Mouse (Mus musculus) embryonic fibroblast, embryonic 13.5 days (primary cell): Measurements from ENCODE around the gene Antxr2. TPM values are rescaled to one million over a fixed set of nuclear protein-coding genes. Genes with fewer than 3 reads are reported as not detected.

ENCODE experiments used
- H3K27ac ChIP-seq: 2 replicates; pipeline ENCODE4 v1.5.1; 2012; ENCODE audit warnings: low read length, control low read depth, inconsistent platforms; ENCODE audit not compliant: insufficient read depth
- H3K4me1 ChIP-seq: 2 replicates; pipeline ENCODE4 v1.6.1; 2011; ENCODE audit warnings: low read length; ENCODE audit not compliant: control insufficient read depth, insufficient read depth
- H3K4me3 ChIP-seq: 2 replicates; pipeline ENCODE4 v1.5.1; 2011; ENCODE audit warnings: mild to moderate bottlenecking, control low read depth, low read length; ENCODE audit not compliant: insufficient read depth
- CTCF ChIP-seq: IDR thresholded peaks from 2 replicates; pipeline ENCODE4 v1.5.1; 2011; ENCODE audit warnings: mild to moderate bottlenecking, control low read depth, low read length, moderate library complexity, borderline replicate concordance; ENCODE audit not compliant: insufficient read depth
- POLR2A ChIP-seq: IDR thresholded peaks from 2 replicates; pipeline ENCODE4 v1.6.1; 2011; ENCODE audit warnings: low read depth, mild to moderate bottlenecking, control low read depth, low read length, moderate library complexity
- polyA plus RNA-seq: library from polyadenylated mRNA; stranded (reverse); fragments of >200 nt; gene quantifications from 2 replicates; pipeline ENCODE4 v1.2.4, GENCODE M21; 2011; ENCODE audit warnings: low read depth; ENCODE audit not compliant: missing spikeins, insufficient read length

The Antxr2 gene
- polyA plus RNA-seq, 1 experiment = 45.0 TPM

GRCm38 (mm10) chr5:98027688-98028389, 3.0 kb downstream of the Antxr2 start:
- Histone ChIP-seq H3K27ac (no peak overlapping the region; the same call in 1 of the 2 replicates), H3K4me3 (peak overlapping the region; percentile 28; the same call in 1 of the 2 replicates), H3K4me1 (peaks cover 2% of the 10 kb centered on the region; the same call in 1 of the 2 replicates)
- TF ChIP-seq CTCF = no peak
- no peak for TF ChIP-seq POLR2A

GRCm38 (mm10) chr5:98025921-98026320, 4.9 kb downstream of the Antxr2 start:
- Histone ChIP-seq H3K27ac (no peak overlapping the region), H3K4me3 (no peak overlapping the region), H3K4me1 (peaks cover 2% of the 10 kb centered on the region; the same call in 1 of the 2 replicates)
- no peak for TF ChIP-seq CTCF
- no peak for TF ChIP-seq POLR2A

GRCm38 (mm10) chr5:98024545-98024944, 6.3 kb downstream of the Antxr2 start:
- Histone ChIP-seq H3K27ac (no peak overlapping the region), H3K4me3 (no peak overlapping the region), H3K4me1 (peaks cover 2% of the 10 kb centered on the region; the same call in 1 of the 2 replicates)
- TF ChIP-seq CTCF (no peak), POLR2A (no peak)

GRCm38 (mm10) chr5:98021518-98021917, 9.3 kb downstream of the Antxr2 start:
- no peak for TF ChIP-seq CTCF
- no peak for TF ChIP-seq POLR2A
- Histone ChIP-seq H3K4me1 (no peaks in the 10 kb centered on the region), H3K27ac (no peak overlapping the region), H3K4me3 (no peak overlapping the region)

GRCm38 (mm10) chr5:98020658-98021057, 10.2 kb downstream of the Antxr2 start:
- Histone ChIP-seq H3K27ac (no peak overlapping the region), H3K4me1 (no peaks in the 10 kb centered on the region), H3K4me3 (no peak overlapping the region)
- TF ChIP-seq POLR2A (no peak), CTCF (no peak)

- no peak for TF ChIP-seq CTCF
- no peak for TF ChIP-seq POLR2A
- no peak overlapping the region for H3K4me3 ChIP-seq
- no peaks in the 10 kb centered on the region for H3K4me1 ChIP-seq
- no peak overlapping the region for H3K27ac ChIP-seq
These were observed 11.4 kb downstream of the Antxr2 start for GRCm38 (mm10) chr5:98019396-98019795.

GRCm38 (mm10) chr5:98018162-98018561, 12.7 kb downstream of the Antxr2 start:
- TF ChIP-seq CTCF (no peak), POLR2A (no peak)
- no peak overlapping the region for H3K4me3 ChIP-seq
- H3K4me1 ChIP-seq = no peaks in the 10 kb centered on the region
- no peak overlapping the region for H3K27ac ChIP-seq

- Histone ChIP-seq H3K27ac (no peak overlapping the region), H3K4me3 (no peak overlapping the region), H3K4me1 (no peaks in the 10 kb centered on the region)
- TF ChIP-seq CTCF = no peak
- no peak for TF ChIP-seq POLR2A
These were observed 14.3 kb downstream of the Antxr2 start for GRCm38 (mm10) chr5:98016247-98017203.

- TF ChIP-seq CTCF (no peak), POLR2A (no peak)
- no peaks in the 10 kb centered on the region; the same call in 1 of the 2 replicates for H3K4me1 ChIP-seq
- no peak overlapping the region for H3K27ac ChIP-seq
- H3K4me3 ChIP-seq = no peak overlapping the region
These were observed 25.1 kb downstream of the Antxr2 start for GRCm38 (mm10) chr5:98005751-98006150.
